Mouse (Mus musculus): ENCODE results near the gene Fbxo4. TPM values are rescaled to one million over a fixed set of nuclear protein-coding genes. Genes with fewer than 3 reads are reported as not detected.

Gene Fbxo4
- polyA plus RNA-seq, 1 experiment from 2014 or later: 10.2 TPM

- Histone ChIP-seq H3K79me2 (ENCODE audit: inconsistent target) (peaks cover 37% of the 10 kb centered on the region), H3K36me3 (ENCODE audit: inconsistent target) (peaks cover 8% of the 10 kb centered on the region; the same call in 1 of the 2 replicates), H3K4me3 (ENCODE audit: inconsistent target) (peak overlapping the region; percentile 42), H3K27ac (peak overlapping the region; percentile 90)
- 28% methylated on average over 14 of the region's 14 CpGs for WGBS (ENCODE audit: missing documents)
These were observed 17.1 kb upstream of the Fbxo4 start for GRCm38 (mm10) chr15:3996267-3997010.

DNA sequence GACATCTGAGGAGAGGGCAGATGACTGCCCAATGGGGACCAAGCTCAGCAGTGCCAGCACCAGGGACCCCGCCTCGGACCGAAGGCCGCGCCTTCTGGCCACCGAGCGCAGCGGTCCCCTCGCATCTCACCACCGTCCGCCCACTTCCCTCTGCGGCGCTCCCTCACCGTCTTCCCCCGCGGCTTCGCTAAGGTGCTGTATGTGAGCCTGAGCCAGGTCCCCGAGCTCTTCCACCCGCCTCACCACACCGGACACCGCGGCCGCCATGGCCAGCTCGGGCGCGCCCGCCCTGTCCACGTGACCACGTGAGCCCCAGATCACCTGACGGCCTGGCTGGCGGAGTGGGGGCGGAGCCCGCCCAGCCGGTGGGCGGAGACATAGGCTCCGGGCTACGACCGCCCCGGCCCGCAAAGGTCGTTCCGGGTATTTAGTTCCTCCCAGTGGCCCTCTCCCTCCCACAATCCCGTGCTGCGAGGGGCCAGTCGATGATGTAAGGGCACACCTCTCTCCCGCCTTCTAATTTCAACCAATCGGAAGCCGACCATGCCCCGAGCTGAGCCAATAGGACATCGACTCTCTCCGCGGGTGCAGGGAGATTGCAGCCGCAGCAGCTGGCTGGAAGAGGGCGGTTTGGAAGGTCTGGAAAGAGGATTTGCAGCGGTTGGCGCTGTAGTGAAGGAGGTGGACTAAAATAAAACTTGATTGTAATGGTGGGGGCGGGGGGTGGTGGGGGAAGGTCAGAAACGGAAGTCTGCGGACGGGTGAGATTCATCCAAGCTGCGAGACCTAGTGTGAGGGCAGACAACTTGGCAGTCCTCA lies 16.3 kb upstream of the Fbxo4 start, which contains the start of gene AW549877:
Gene AW549877 (minus strand): TSS at position 297 of the 819 bp plus-strand sequence.
- WGBS (ENCODE audit: missing documents): under 1% methylated on average over 47 of the region's 61 CpGs
- Histone ChIP-seq H3K4me3 (ENCODE audit: inconsistent target) (peak within 1 kb of the TSS; percentile 57), H3K79me2 (ENCODE audit: inconsistent target) (peaks cover 45% of the 10 kb centered on the region), H3K36me3 (ENCODE audit: inconsistent target) (peaks cover 16% of the 10 kb centered on the region; the same call in 1 of the 2 replicates), H3K27ac (peak within 1 kb of the TSS; percentile 90)

- Histone ChIP-seq H3K79me2 (ENCODE audit: inconsistent target) (peaks cover 47% of the 10 kb centered on the region), H3K4me3 (ENCODE audit: inconsistent target) (peak overlapping the region; percentile 57), H3K27ac (peak overlapping the region; percentile 65), H3K36me3 (ENCODE audit: inconsistent target) (peaks cover 23% of the 10 kb centered on the region; the same call in 1 of the 2 replicates)
- 27% methylated on average over 14 of the region's 14 CpGs for WGBS (ENCODE audit: missing documents)
These were observed 15.6 kb upstream of the Fbxo4 start for GRCm38 (mm10) chr15:3994852-3995447.

GRCm38 (mm10) chr15:3987981-3988380 lies 8.6 kb upstream of the Fbxo4 start:
- Histone ChIP-seq H3K4me3 (ENCODE audit: inconsistent target) (no peak overlapping the region), H3K79me2 (ENCODE audit: inconsistent target) (peaks cover 26% of the 10 kb centered on the region), H3K36me3 (ENCODE audit: inconsistent target) (peaks cover 74% of the 10 kb centered on the region), H3K27ac (no peak overlapping the region)
- 100% methylated on average over 1 of the region's 2 CpGs for WGBS (ENCODE audit: missing documents)

GRCm38 (mm10) chr15:3984876-3985275 lies 5.5 kb upstream of the Fbxo4 start:
- Histone ChIP-seq H3K36me3 (ENCODE audit: inconsistent target) (peaks cover 50% of the 10 kb centered on the region), H3K79me2 (ENCODE audit: inconsistent target) (no peaks in the 10 kb centered on the region; the same call in 1 of the 2 replicates), H3K27ac (no peak overlapping the region), H3K4me3 (ENCODE audit: inconsistent target) (no peak overlapping the region)
- WGBS (ENCODE audit: missing documents): 96% methylated on average over 2 of the region's 2 CpGs

GRCm38 (mm10) chr15:3982732-3983131 lies 3.4 kb upstream of the Fbxo4 start:
- H3K27ac ChIP-seq: peak overlapping the region; percentile 41
- H3K36me3 ChIP-seq (ENCODE audit: inconsistent target): peaks cover 28% of the 10 kb centered on the region
- H3K4me3 ChIP-seq (ENCODE audit: inconsistent target): no peak overlapping the region
- no peaks in the 10 kb centered on the region; the same call in 1 of the 2 replicates for H3K79me2 ChIP-seq (ENCODE audit: inconsistent target)
- 2% methylated on average over 5 of the region's 5 CpGs for WGBS (ENCODE audit: missing documents)

DNA sequence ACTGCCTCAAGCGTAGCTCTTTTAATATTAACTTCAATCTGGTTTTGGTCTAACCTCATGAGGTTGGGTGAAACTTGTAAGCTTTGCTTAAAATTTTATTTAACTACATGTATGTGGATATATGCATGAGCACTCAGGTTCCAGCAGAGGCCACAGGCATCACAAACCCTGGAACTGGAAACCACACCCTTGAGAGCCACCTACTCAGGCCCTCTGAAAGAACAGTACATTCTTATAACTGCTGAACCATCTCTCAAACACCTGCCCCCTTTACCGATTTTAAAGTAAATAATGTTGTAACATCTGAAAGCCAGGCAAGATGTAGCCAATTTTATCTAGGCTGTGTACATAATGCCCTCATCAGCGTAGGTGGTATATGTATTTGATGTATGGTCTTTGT lies 498 bp upstream of the Fbxo4 start:
- H3K36me3 ChIP-seq (ENCODE audit: inconsistent target): peaks cover 20% of the 10 kb centered on the region; the same call in 1 of the 2 replicates
- peak overlapping the region; percentile 6; the same call in 1 of the 2 replicates for H3K4me3 ChIP-seq (ENCODE audit: inconsistent target)
- H3K79me2 ChIP-seq (ENCODE audit: inconsistent target): no peaks in the 10 kb centered on the region; the same call in 1 of the 2 replicates
- H3K27ac ChIP-seq: peak overlapping the region; percentile 55
- 78% methylated on average over 3 of the region's 3 CpGs for WGBS (ENCODE audit: missing documents)

- peaks cover 20% of the 10 kb centered on the region; the same call in 1 of the 2 replicates for H3K36me3 ChIP-seq (ENCODE audit: inconsistent target)
- H3K4me3 ChIP-seq (ENCODE audit: inconsistent target): peak overlapping the region; percentile 40
- 95% methylated on average over 2 of the region's 2 CpGs for WGBS (ENCODE audit: missing documents)
- no peak overlapping the region for H3K27ac ChIP-seq
- no peaks in the 10 kb centered on the region; the same call in 1 of the 2 replicates for H3K79me2 ChIP-seq (ENCODE audit: inconsistent target)
These were observed 1.1 kb downstream of the Fbxo4 start for GRCm38 (mm10) chr15:3978279-3978678.

GRCm38 (mm10) chr15:3973300-3973699 lies 6.1 kb downstream of the Fbxo4 start:
- Histone ChIP-seq H3K4me3 (ENCODE audit: inconsistent target) (no peak overlapping the region), H3K36me3 (ENCODE audit: inconsistent target) (peaks cover 47% of the 10 kb centered on the region), H3K79me2 (ENCODE audit: inconsistent target) (no peaks in the 10 kb centered on the region), H3K27ac (no peak overlapping the region)
- 70% methylated on average over 3 of the region's 3 CpGs for WGBS (ENCODE audit: missing documents)

- Histone ChIP-seq H3K36me3 (ENCODE audit: inconsistent target) (peaks cover 37% of the 10 kb centered on the region), H3K79me2 (ENCODE audit: inconsistent target) (no peaks in the 10 kb centered on the region), H3K4me3 (ENCODE audit: inconsistent target) (no peak overlapping the region), H3K27ac (no peak overlapping the region)
- WGBS (ENCODE audit: missing documents): 89% methylated on average over 6 of the region's 6 CpGs
These were observed 9.2 kb downstream of the Fbxo4 start for GRCm38 (mm10) chr15:3970193-3970592.

DNA sequence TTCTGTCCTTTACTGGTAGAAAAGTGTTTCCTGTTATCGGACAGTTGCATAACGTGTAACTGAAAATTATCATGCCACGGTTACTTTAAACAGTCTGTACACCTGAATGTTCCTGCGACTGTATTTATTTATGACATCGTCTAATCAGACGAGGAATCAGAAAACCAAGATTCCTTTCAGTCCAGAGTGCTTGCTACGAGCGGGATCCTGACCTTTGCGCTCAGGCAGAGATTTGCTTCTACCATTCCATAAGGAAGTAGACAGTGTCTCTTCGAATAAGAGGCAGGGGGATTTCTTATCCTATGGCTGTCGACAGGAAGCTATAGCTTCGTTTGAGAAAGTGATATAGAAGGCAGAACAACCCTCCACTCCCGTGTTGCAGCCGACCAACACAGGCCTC lies 9.6 kb downstream of the Fbxo4 start:
- WGBS (ENCODE audit: missing documents): 84% methylated on average over 14 of the region's 14 CpGs
- Histone ChIP-seq H3K36me3 (ENCODE audit: inconsistent target) (peaks cover 34% of the 10 kb centered on the region), H3K27ac (no peak overlapping the region), H3K79me2 (ENCODE audit: inconsistent target) (no peaks in the 10 kb centered on the region), H3K4me3 (ENCODE audit: inconsistent target) (no peak overlapping the region)

DNA sequence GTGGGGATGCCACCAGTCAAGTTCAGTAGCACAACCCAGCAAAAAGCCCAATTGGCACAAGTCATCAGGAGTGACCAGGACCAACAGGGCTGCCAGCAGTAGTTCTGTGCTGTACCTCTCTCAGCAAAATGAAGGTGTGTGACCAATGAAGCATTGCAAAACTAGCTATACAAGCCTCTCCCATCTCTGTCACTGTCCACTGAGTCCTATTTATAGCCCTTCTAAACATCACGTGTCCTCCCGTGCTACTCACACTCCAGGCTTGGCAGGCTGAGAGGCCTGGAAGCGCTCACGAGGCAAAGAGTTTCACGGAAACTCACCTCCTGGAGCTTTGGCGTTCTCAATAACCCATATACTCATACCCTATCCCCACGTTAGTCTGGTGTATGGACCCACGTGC lies 17.1 kb downstream of the Fbxo4 start:
- Histone ChIP-seq H3K79me2 (ENCODE audit: inconsistent target) (no peaks in the 10 kb centered on the region), H3K36me3 (ENCODE audit: inconsistent target) (peaks cover 5% of the 10 kb centered on the region; the same call in 1 of the 2 replicates), H3K27ac (no peak overlapping the region), H3K4me3 (ENCODE audit: inconsistent target) (no peak overlapping the region)
- WGBS (ENCODE audit: missing documents): 92% methylated on average over 8 of the region's 8 CpGs

DNA sequence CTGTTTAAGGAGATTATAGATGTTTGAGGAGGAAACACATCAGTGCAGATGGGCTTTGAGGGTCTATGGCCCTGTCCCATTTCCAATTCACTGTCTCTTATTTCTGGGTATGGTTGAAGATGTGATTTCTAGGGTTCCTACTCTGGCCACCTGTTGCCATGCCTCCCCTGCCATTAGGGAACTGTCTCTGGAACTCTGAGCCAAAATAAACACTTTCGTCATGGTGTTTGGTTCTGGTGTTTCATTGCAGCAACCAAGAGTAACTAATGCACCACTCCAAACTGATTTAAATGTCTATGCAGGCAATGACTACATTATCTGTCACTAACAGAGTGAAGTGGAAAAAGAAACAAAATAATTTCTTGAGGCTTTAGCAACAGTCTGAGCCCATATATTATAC lies 19.3 kb downstream of the Fbxo4 start:
- Histone ChIP-seq H3K36me3 (ENCODE audit: inconsistent target) (peaks cover under 1% of the 10 kb centered on the region; the same call in 1 of the 2 replicates), H3K4me3 (ENCODE audit: inconsistent target) (no peak overlapping the region), H3K27ac (no peak overlapping the region), H3K79me2 (ENCODE audit: inconsistent target) (no peaks in the 10 kb centered on the region)
- WGBS (ENCODE audit: missing documents): 78% methylated on average over 1 of the region's 1 CpGs

- Histone ChIP-seq H3K36me3 (ENCODE audit: inconsistent target) (no peaks in the 10 kb centered on the region), H3K27ac (no peak overlapping the region), H3K4me3 (ENCODE audit: inconsistent target) (no peak overlapping the region), H3K79me2 (ENCODE audit: inconsistent target) (no peaks in the 10 kb centered on the region)
- WGBS (ENCODE audit: missing documents): 20% methylated on average over 4 of the region's 4 CpGs
These were observed 21.4 kb downstream of the Fbxo4 start for GRCm38 (mm10) chr15:3957982-3958381.
